Mouse (Mus musculus) liver, postnatal 0 days (tissue): ENCODE measurements around the gene Sorl1.

Experiments
- CTCF ChIP-seq: sonication (generic); IDR thresholded peaks from 2 replicates; pipeline ENCODE4 v1.5.1; 2016; ENCODE audit warnings: antibody characterized with exemption, low read depth
- EP300 ChIP-seq: IDR thresholded peaks from 2 replicates; pipeline ENCODE4 v1.6.1; 2016; ENCODE audit warnings: antibody characterized with exemption, low read depth, mild to moderate bottlenecking

DNA sequence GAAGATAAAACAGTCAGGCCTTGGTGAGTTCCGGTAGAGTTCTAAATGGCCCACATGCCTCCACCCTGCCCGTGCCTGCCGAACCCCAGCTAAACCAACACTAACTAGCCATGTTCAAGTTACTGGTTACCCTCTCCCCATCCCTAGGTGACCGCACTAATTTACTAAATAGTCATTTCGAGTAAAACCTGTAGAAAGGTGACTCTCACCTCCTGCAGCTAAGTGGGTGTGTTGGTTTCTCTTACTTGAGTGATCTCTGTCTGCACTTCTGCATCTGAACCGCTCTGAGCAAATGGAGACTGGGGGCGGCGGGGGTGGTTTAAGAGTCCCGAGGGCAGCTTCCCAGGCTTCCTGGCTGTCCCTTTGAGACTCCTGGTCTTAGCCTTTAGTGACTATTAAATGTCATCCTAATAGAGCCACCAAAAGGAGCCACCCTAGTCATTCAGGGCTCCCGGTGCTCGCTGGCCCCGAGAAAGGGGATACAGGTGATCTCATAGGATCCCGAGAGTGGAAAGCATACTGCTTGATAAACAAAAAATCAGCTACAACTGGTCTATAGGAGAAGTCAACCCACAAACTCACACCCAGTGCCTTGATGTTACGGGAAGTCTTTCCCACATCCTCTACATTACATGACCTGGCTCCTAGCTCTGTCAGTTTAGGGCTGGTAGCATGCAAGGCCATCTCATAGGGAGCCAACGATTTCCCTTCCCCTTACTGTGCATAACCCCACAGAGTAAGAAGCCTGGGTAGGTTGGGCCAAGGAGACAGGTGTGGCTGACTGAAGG is 155.2 kb downstream of the Sorl1 start:
- no peak for TF ChIP-seq CTCF
- TF ChIP-seq EP300 = no peak
